Mouse (Mus musculus) midbrain, embryonic 16.5 days (tissue): ENCODE measurements around the gene Tas2r102. TPM values are rescaled to one million over a fixed set of nuclear protein-coding genes. Genes with fewer than 3 reads are reported as not detected.

Experiments
- ATAC-seq: fragments of 200-750 bp; cut with Nextera tagmentation; 2 replicates; pipeline ENCODE4 v1.8.0; 2017; ENCODE audit warnings: moderate TSS enrichment
- H3K27ac ChIP-seq: fragments of 300-500 bp; sonication (generic); 2 replicates; pipeline ENCODE4 v1.5.1; 2014; ENCODE audit warnings: mild to moderate bottlenecking, low read length, mixed read lengths
- H3K27me3 ChIP-seq: fragments of 300-500 bp; sonication (generic); 2 replicates; pipeline ENCODE4 v1.6.1; 2014; ENCODE audit warnings: low read depth, low read length, mixed read lengths; ENCODE audit not compliant: control insufficient read depth, insufficient read depth
- H3K36me3 ChIP-seq: fragments of 300-500 bp; sonication (generic); 2 replicates; pipeline ENCODE4 v1.6.1; 2014; ENCODE audit warnings: mild to moderate bottlenecking, low read length, moderate library complexity, mixed read lengths; ENCODE audit not compliant: control insufficient read depth, insufficient read depth
- H3K4me1 ChIP-seq: fragments of 300-500 bp; sonication (generic); 2 replicates; pipeline ENCODE4 v1.6.1; 2014; ENCODE audit warnings: mild to moderate bottlenecking, low read length, mixed read lengths; ENCODE audit not compliant: control insufficient read depth, insufficient read depth
- H3K4me2 ChIP-seq: fragments of 300-500 bp; sonication (generic); 2 replicates; pipeline ENCODE4 v1.6.1; 2014; ENCODE audit warnings: mild to moderate bottlenecking, low read length, mixed read lengths
- H3K4me3 ChIP-seq: fragments of 300-500 bp; sonication (generic); 2 replicates; pipeline ENCODE4 v1.5.1; 2014; ENCODE audit warnings: low read depth, mild to moderate bottlenecking, low read length, moderate library complexity, mixed read lengths
- H3K9ac ChIP-seq: fragments of 300-500 bp; sonication (generic); 2 replicates; pipeline ENCODE4 v1.6.1; 2014; ENCODE audit warnings: low read depth, low read length, mixed read lengths
- H3K9me3 ChIP-seq: fragments of 300-500 bp; sonication (generic); replicated peaks from 2 replicates; pipeline ENCODE4 v1.6.1; 2014; ENCODE audit warnings: mild to moderate bottlenecking, low read length, mixed read lengths; ENCODE audit not compliant: control insufficient read depth, poor library complexity, severe bottlenecking
- WGBS: fragments of 180-500 bp; shearing (Covaris S2); extraction: QIAGEN DNeasy Blood & Tissue Kit; methylation state at CpG from one replicate; pipeline ENCODE4 v1.1.7; 2014; 5-methylcytosine and 5-hydroxymethylcytosine counted together
- polyA plus RNA-seq: library from polyadenylated mRNA; unstranded; fragments of >200 nt; fragmentation: Nextera tagmentation; extraction: Ambion mirVana; gene quantifications from 2 replicates; pipeline ENCODE4 v1.2.1, GENCODE M21; 2015

The Tas2r102 gene
- polyA plus RNA-seq, result not detected in 2 replicates

GRCm38 (mm10) chr6:132761831-132762230, at the start of gene Tas2r102:
Tas2r102 (plus strand) TSS chr6:132762131.
- Histone ChIP-seq H3K9ac (no peak within 1 kb of the TSS), H3K4me3 (no peak within 1 kb of the TSS), H3K27ac (no peak within 1 kb of the TSS), H3K36me3 (no peaks in the 10 kb centered on the region), H3K27me3 (no peaks in the 10 kb centered on the region), H3K4me2 (no peak within 1 kb of the TSS), H3K4me1 (no peaks in the 10 kb centered on the region), H3K9me3 (no peaks in the 10 kb centered on the region)
- 93% methylated on average over 2 of the region's 2 CpGs for WGBS
- ATAC-seq, result no peak

DNA sequence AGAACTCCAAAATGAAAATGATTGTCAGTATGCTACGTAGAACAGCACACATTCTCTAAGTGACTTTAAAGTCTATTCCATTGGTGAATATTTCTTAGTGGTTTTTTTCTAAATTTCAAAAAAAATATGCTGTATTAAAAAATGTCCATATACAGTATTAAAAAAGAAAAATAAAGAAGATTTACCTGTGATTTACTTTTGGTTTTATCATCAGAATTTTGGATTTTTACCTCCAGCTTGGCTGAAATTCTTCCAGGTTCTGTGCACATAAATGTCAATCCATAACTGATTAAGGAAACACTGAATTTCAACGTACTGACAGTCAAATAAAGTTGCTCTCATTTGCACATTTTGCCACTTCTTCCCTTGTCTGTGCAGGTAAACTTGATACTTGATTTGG, 24.0 kb upstream of the Tas2r102 start, which contains the start of gene Tas2r115:
Gene Tas2r115, minus strand, starts transcription at position 101 of the 400 bp plus-strand sequence.
- Histone ChIP-seq H3K27ac (no peak within 1 kb of the TSS), H3K4me2 (no peak within 1 kb of the TSS), H3K9me3 (no peaks in the 10 kb centered on the region), H3K27me3 (no peaks in the 10 kb centered on the region), H3K4me3 (no peak within 1 kb of the TSS), H3K4me1 (no peaks in the 10 kb centered on the region), H3K9ac (no peak within 1 kb of the TSS), H3K36me3 (no peaks in the 10 kb centered on the region)
- no peak for ATAC-seq
- 82% methylated on average over 2 of the region's 2 CpGs for WGBS

GRCm38 (mm10) chr6:132750206-132750605, 11.7 kb upstream of the Tas2r102 start:
- H3K4me1 ChIP-seq, result no peaks in the 10 kb centered on the region
- no peak overlapping the region for H3K27ac ChIP-seq
- no peak overlapping the region for H3K4me3 ChIP-seq
- no peak overlapping the region for H3K4me2 ChIP-seq
- ATAC-seq, result no peak
- no peaks in the 10 kb centered on the region for H3K36me3 ChIP-seq
- no peaks in the 10 kb centered on the region for H3K9me3 ChIP-seq
- 93% methylated on average over 2 of the region's 2 CpGs for WGBS
- H3K9ac ChIP-seq, result no peak overlapping the region
- no peaks in the 10 kb centered on the region for H3K27me3 ChIP-seq

DNA sequence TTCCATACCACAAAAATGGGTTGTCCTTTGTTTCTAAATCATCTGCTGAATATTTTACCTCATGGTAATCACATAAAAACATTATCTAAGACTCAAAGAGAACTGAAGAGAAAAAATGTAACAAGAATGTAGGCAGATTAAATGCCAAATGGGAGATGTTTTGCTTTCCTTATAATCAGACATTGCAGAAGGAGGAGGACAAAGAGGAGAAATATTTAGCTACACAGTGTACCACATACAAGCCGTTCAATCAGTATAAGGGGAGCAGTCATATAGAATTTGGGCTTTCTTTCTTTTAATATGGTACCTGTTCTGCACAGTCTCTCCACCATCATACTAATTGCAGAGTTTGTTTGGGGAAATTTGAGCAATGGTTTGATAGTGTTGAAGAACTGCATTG, 7.5 kb upstream of the Tas2r102 start, which contains the start of gene Tas2r124:
Gene Tas2r124, plus strand, starts transcription at position 301 of the 400 bp plus-strand sequence.
- H3K9ac ChIP-seq, result no peak within 1 kb of the TSS
- 94% methylated on average over 1 of the region's 1 CpGs for WGBS
- H3K4me3 ChIP-seq, result no peak within 1 kb of the TSS
- H3K27me3 ChIP-seq, result no peaks in the 10 kb centered on the region
- H3K4me1 ChIP-seq, result no peaks in the 10 kb centered on the region
- no peaks in the 10 kb centered on the region for H3K9me3 ChIP-seq
- H3K36me3 ChIP-seq, result no peaks in the 10 kb centered on the region
- no peak within 1 kb of the TSS for H3K4me2 ChIP-seq
- no peak for ATAC-seq
- H3K27ac ChIP-seq, result no peak within 1 kb of the TSS

DNA sequence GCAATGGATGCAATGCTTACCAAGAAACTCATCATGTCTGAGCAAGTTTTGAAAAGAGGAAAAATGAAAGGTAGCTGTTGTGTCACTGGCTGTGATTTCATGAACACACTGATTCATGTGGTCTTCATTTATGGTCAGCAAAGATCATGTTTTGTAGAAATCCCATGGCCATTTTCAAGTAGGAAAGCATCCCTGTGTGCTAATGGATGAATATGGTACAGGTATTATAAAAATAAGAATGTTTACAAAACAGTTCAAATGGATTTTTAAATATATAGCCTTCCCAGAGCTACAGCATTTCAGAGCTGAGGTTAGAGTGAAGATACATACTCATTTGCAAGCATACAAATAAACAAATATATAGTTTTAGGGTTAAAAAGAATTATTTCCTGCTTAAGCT, 16.1 kb downstream of the Tas2r102 start, which contains the start of gene Tas2r136:
Gene Tas2r136, minus strand, starts transcription at position 101 of the 400 bp plus-strand sequence.
- ATAC-seq, result no peak
- Histone ChIP-seq H3K9ac (no peak within 1 kb of the TSS), H3K4me2 (no peak within 1 kb of the TSS), H3K9me3 (no peaks in the 10 kb centered on the region), H3K27ac (no peak within 1 kb of the TSS), H3K4me1 (no peaks in the 10 kb centered on the region), H3K4me3 (no peak within 1 kb of the TSS), H3K36me3 (no peaks in the 10 kb centered on the region), H3K27me3 (no peaks in the 10 kb centered on the region)

GRCm38 (mm10) chr6:132795393-132795792, 33.5 kb downstream of the Tas2r102 start:
- no peaks in the 10 kb centered on the region for H3K36me3 ChIP-seq
- H3K27me3 ChIP-seq, result no peaks in the 10 kb centered on the region
- H3K9ac ChIP-seq, result no peak overlapping the region
- H3K9me3 ChIP-seq, result no peaks in the 10 kb centered on the region
- WGBS, result 33% methylated on average over 1 of the region's 1 CpGs
- H3K4me2 ChIP-seq, result no peak overlapping the region
- no peak overlapping the region for H3K4me3 ChIP-seq
- no peak overlapping the region for H3K27ac ChIP-seq
- no peaks in the 10 kb centered on the region for H3K4me1 ChIP-seq
- no peak for ATAC-seq

DNA sequence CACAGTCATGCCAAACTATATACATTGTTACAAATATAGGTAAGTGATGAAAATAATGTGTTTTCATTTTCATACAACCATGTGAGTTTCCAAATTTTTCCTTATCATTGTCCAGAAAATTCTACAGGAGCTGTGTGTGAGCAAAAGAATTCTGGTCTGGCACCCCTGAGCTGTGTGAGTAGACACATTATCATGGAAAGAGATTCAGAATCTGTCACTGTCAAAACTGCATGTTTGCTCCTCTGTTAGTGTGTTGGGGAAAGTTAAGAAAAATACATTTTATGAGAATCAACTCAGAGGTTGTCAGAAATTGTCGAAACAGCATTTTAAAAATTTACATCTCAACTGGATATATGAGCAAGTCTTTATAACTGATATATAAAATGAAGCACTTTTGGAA, 40.6 kb downstream of the Tas2r102 start, which contains the start of gene Tas2r117:
Gene Tas2r117, plus strand, starts transcription at position 301 of the 400 bp plus-strand sequence.
- Histone ChIP-seq H3K36me3 (no peaks in the 10 kb centered on the region), H3K27me3 (no peaks in the 10 kb centered on the region), H3K9ac (no peak within 1 kb of the TSS), H3K4me1 (no peaks in the 10 kb centered on the region), H3K4me3 (no peak within 1 kb of the TSS), H3K27ac (no peak within 1 kb of the TSS), H3K9me3 (no peaks in the 10 kb centered on the region), H3K4me2 (no peak within 1 kb of the TSS)
- ATAC-seq, result no peak
- WGBS, result 83% methylated on average over 1 of the region's 1 CpGs

Other genes with a start within 250 kb of the Tas2r102 start
- not detected in 2 replicates for gene Prh1, start 192.3 kb upstream of the Tas2r102 start, polyA plus RNA-seq
- not detected in 2 replicates for gene Prp2, start 166.2 kb upstream of the Tas2r102 start, polyA plus RNA-seq
- gene A630073D07Rik, start 110.6 kb upstream of the Tas2r102 start, polyA plus RNA-seq, result not detected in 2 replicates
- not detected in 2 replicates for gene Tas2r120, start 105.2 kb upstream of the Tas2r102 start, polyA plus RNA-seq
- gene Tas2r121, start 61.1 kb upstream of the Tas2r102 start, polyA plus RNA-seq, result not detected in 2 replicates
- gene Tas2r122, start 50.2 kb upstream of the Tas2r102 start, polyA plus RNA-seq, result not detected in 2 replicates
- not detected in 2 replicates for gene Tas2r115, start 24.1 kb upstream of the Tas2r102 start, polyA plus RNA-seq
- gene Tas2r124, start 7.4 kb upstream of the Tas2r102 start, polyA plus RNA-seq, result not detected in 2 replicates
- not detected in 2 replicates for gene Tas2r136, start 16.0 kb downstream of the Tas2r102 start, polyA plus RNA-seq
- not detected in 2 replicates for gene Tas2r117, start 40.7 kb downstream of the Tas2r102 start, polyA plus RNA-seq
- gene Tas2r123, start 85.0 kb downstream of the Tas2r102 start, polyA plus RNA-seq, result not detected in 2 replicates
- not detected in 2 replicates for gene Tas2r116, start 93.3 kb downstream of the Tas2r102 start, polyA plus RNA-seq
- not detected in 2 replicates for gene Tas2r110, start 105.9 kb downstream of the Tas2r102 start, polyA plus RNA-seq
- gene Tas2r113, start 130.9 kb downstream of the Tas2r102 start, polyA plus RNA-seq, result not detected in 2 replicates
- gene Tas2r125, start 147.5 kb downstream of the Tas2r102 start, polyA plus RNA-seq, result not detected in 2 replicates
- gene Tas2r129, start 189.0 kb downstream of the Tas2r102 start, polyA plus RNA-seq, result not detected in 2 replicates
- not detected in 2 replicates for gene Tas2r131, start 195.8 kb downstream of the Tas2r102 start, polyA plus RNA-seq
- gene Tas2r109, start 218.8 kb downstream of the Tas2r102 start, polyA plus RNA-seq, result not detected in 2 replicates